Mouse (Mus musculus) spleen, embryonic (tissue): ENCODE measurements around the gene Map3k5.
"Not testable (repeated sequence)": the region's sequence is repeated elsewhere in the genome, so short reads cannot be mapped to it uniquely, and the experiment has no call there.

Experiments used
- CTCF ChIA-PET: fragments of 350-600 bp; sonication (Branson Sonifier 250); formaldehyde crosslinking; loops from one replicate; lab custom pipeline; 2022; lab: Charles Lee

The Map3k5 gene

GRCm38 (mm10) chr10:19960831-19961380 lies 26.6 kb downstream of the Map3k5 start:
- CTCF ChIA-PET = no interaction called here

GRCm38 (mm10) chr10:19962746-19963145 lies 28.5 kb downstream of the Map3k5 start:
- CTCF ChIA-PET = interaction anchor here (0.7 kb wide), 1 partner anchor 15 kb away, joined by 3 read pairs; no protein-coding TSS in a partner anchor

GRCm38 (mm10) chr10:19963206-19963605 lies 28.9 kb downstream of the Map3k5 start:
- CTCF ChIA-PET = no interaction called here

GRCm38 (mm10) chr10:19964105-19964504 lies 29.8 kb downstream of the Map3k5 start:
- CTCF ChIA-PET = interaction anchor here (0.8 kb wide), 1 partner anchor 30 kb away, joined by 4 read pairs; the partner anchor contains the start of gene Map3k5

- CTCF ChIA-PET = no interaction called here
These were observed 32.3 kb downstream of the Map3k5 start for GRCm38 (mm10) chr10:19966597-19966996.

GRCm38 (mm10) chr10:19968445-19968844 lies 34.2 kb downstream of the Map3k5 start:
- CTCF ChIA-PET = interaction anchor here (0.7 kb wide), 1 partner anchor 364 kb away, joined by 7 read pairs; no protein-coding TSS in a partner anchor

- CTCF ChIA-PET = interaction anchor here (0.5 kb wide), 1 partner anchor 66 kb away, joined by 3 read pairs; no protein-coding TSS in a partner anchor
These were observed 35.7 kb downstream of the Map3k5 start for GRCm38 (mm10) chr10:19969831-19970460.

- CTCF ChIA-PET = not testable (repeated sequence)
These were observed 37.2 kb downstream of the Map3k5 start for GRCm38 (mm10) chr10:19971491-19971890.

GRCm38 (mm10) chr10:19973321-19974108 lies 39.2 kb downstream of the Map3k5 start:
- CTCF ChIA-PET = no interaction called here

GRCm38 (mm10) chr10:19977557-19977956 lies 43.3 kb downstream of the Map3k5 start:
- CTCF ChIA-PET = interaction anchor here (1.1 kb wide), 1 partner anchor 15 kb away, joined by 3 read pairs; no protein-coding TSS in a partner anchor

GRCm38 (mm10) chr10:19978662-19979199 lies 44.5 kb downstream of the Map3k5 start:
- CTCF ChIA-PET = interaction anchor here (1.1 kb wide), 1 partner anchor 16 kb away, joined by 3 read pairs; no protein-coding TSS in a partner anchor

- CTCF ChIA-PET = interaction anchor here (0.6 kb wide), 1 partner anchor 17 kb away, joined by 5 read pairs; no protein-coding TSS in a partner anchor
These were observed 53.5 kb downstream of the Map3k5 start for GRCm38 (mm10) chr10:19987736-19988135.

- CTCF ChIA-PET = no interaction called here
These were observed 55.7 kb downstream of the Map3k5 start for GRCm38 (mm10) chr10:19989986-19990385.

GRCm38 (mm10) chr10:19990638-19991037 lies 56.4 kb downstream of the Map3k5 start:
- CTCF ChIA-PET = no interaction called here

- CTCF ChIA-PET = no interaction called here
These were observed 57.1 kb downstream of the Map3k5 start for GRCm38 (mm10) chr10:19991237-19991865.

GRCm38 (mm10) chr10:19991866-19992252 lies 57.6 kb downstream of the Map3k5 start:
- CTCF ChIA-PET = no interaction called here

- CTCF ChIA-PET = no interaction called here
These were observed 60.5 kb downstream of the Map3k5 start for GRCm38 (mm10) chr10:19994469-19995450.

GRCm38 (mm10) chr10:19996151-19996550 lies 61.9 kb downstream of the Map3k5 start:
- CTCF ChIA-PET = interaction anchor here (0.7 kb wide), 1 partner anchor 78 kb away, joined by 3 read pairs; no protein-coding TSS in a partner anchor

GRCm38 (mm10) chr10:19999703-20000407 lies 65.6 kb downstream of the Map3k5 start:
- CTCF ChIA-PET = no interaction called here
